Mouse (Mus musculus) midbrain, embryonic 11.5 days (tissue): ENCODE data around the gene Zfp788. TPM values are rescaled to one million over a fixed set of nuclear protein-coding genes. Genes with fewer than 3 reads are reported as not detected.
"Not testable (repeated sequence)": the region's sequence is repeated elsewhere in the genome, so short reads cannot be mapped to it uniquely, and the experiment has no call there.

ENCODE experiments used
- ATAC-seq: fragments of 200-750 bp; cut with Nextera tagmentation; 2 replicates; pipeline ENCODE4 v1.8.0; 2017; ENCODE audit warnings: moderate TSS enrichment, moderate library complexity; ENCODE audit not compliant: low FRiP score
- DNase-seq: peaks from one replicate; pipeline ENCODE4 v3.0.0; 2015; ENCODE audit warnings: low spot score; ENCODE audit errors: missing footprints
- H3K27ac ChIP-seq: fragments of 300-500 bp; sonication (generic); 2 replicates; pipeline ENCODE4 v1.5.1; 2014; ENCODE audit warnings: low read depth, low read length
- H3K27me3 ChIP-seq: fragments of 300-500 bp; sonication (generic); 2 replicates; pipeline ENCODE4 v1.6.1; 2014; ENCODE audit warnings: mild to moderate bottlenecking, low read length, moderate library complexity, mixed read lengths; ENCODE audit not compliant: control insufficient read depth, insufficient read depth
- H3K36me3 ChIP-seq: fragments of 300-500 bp; sonication (generic); 2 replicates; pipeline ENCODE4 v1.6.1; 2014; ENCODE audit warnings: mild to moderate bottlenecking, low read length, moderate library complexity, mixed read lengths; ENCODE audit not compliant: control insufficient read depth, insufficient read depth
- H3K4me1 ChIP-seq: fragments of 300-500 bp; sonication (generic); 2 replicates; pipeline ENCODE4 v1.6.1; 2014; ENCODE audit warnings: low read length; ENCODE audit not compliant: control insufficient read depth, insufficient read depth
- H3K4me2 ChIP-seq: fragments of 300-500 bp; sonication (generic); 2 replicates; pipeline ENCODE4 v1.6.1; 2014; ENCODE audit warnings: mild to moderate bottlenecking, moderate library complexity
- H3K4me3 ChIP-seq: fragments of 300-500 bp; sonication (generic); 2 replicates; pipeline ENCODE4 v1.5.1; 2014; ENCODE audit warnings: low read depth, low read length
- H3K9ac ChIP-seq: fragments of 300-500 bp; sonication (generic); 2 replicates; pipeline ENCODE4 v1.6.1; 2014; ENCODE audit warnings: low read length
- H3K9me3 ChIP-seq: fragments of 300-500 bp; sonication (generic); 2 replicates; pipeline ENCODE4 v1.6.1; 2016; ENCODE audit warnings: low read length; ENCODE audit not compliant: control insufficient read depth
- WGBS: fragments of 180-500 bp; shearing (Covaris S2); extraction: QIAGEN DNeasy Blood & Tissue Kit; methylation state at CpG from one replicate; pipeline ENCODE4 v1.1.7; 2014; 5-methylcytosine and 5-hydroxymethylcytosine counted together
- polyA plus RNA-seq: library from polyadenylated mRNA; unstranded; fragments of >200 nt; fragmentation: Nextera tagmentation; extraction: Ambion mirVana; gene quantifications from 2 replicates; pipeline ENCODE4 v1.2.1, GENCODE M21; 2014

Zfp788 gene
- polyA plus RNA-seq, 1 experiment from 2014 or later = 18.7 TPM

DNA sequence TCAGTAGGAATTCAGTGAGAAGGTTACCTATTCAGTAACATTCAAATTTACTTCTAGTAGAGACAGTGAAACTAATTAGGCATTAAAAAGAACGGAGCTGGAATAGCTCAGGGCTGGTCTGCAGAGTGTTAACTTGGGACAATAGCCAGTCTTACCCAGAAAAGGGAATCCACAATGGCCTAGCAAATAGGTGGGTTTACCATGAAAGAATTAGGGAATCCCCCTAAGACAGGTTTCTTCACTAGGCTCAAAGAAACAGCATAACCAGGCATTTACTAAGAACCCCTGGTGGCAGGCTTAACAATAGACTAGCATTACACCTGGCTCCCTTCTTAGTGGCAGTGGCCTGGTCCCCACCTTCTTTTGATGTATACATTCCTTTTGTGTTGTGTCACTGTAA, 41.3 kb downstream of the Zfp788 start:
- 62% methylated on average over 1 of the region's 1 CpGs for WGBS

More for the DNA sequence above, 41.3 kb downstream of the Zfp788 start:
- H3K4me1 ChIP-seq, H3K27me3 ChIP-seq, H3K4me2 ChIP-seq, H3K9me3 ChIP-seq, H3K9ac ChIP-seq, ATAC-seq, DNase-seq, H3K4me3 ChIP-seq, H3K36me3 ChIP-seq, H3K27ac ChIP-seq: not testable (repeated sequence)

Other genes starting within 250 kb of the Zfp788 start
- gene AI987944, start 239.8 kb upstream of the Zfp788 start, polyA plus RNA-seq = 11.7 and 13.3 TPM in 2 replicates
- 0.22 and 0.26 TPM in 2 replicates for gene Vmn2r57, start 184.5 kb upstream of the Zfp788 start, polyA plus RNA-seq
- gene Gm20449, start 133.8 kb upstream of the Zfp788 start, polyA plus RNA-seq = 0.04 and 0.12 TPM in 2 replicates
- gene AW146154, start 133.3 kb upstream of the Zfp788 start, polyA plus RNA-seq = 6.3 and 8.1 TPM in 2 replicates
- gene Gm6871, start 59.5 kb upstream of the Zfp788 start, polyA plus RNA-seq = not detected in 2 replicates
- gene 2610021A01Rik, start 34.0 kb upstream of the Zfp788 start, polyA plus RNA-seq = 20.0 and 22.6 TPM in 2 replicates
- not detected in 2 replicates for gene Vmn2r58, start 239.5 kb downstream of the Zfp788 start, polyA plus RNA-seq